Mouse (Mus musculus) urinary bladder, postnatal 14 days (tissue): ENCODE measurements around the gene Tpra1.

Experiments
- DNase-seq: peaks from one replicate; pipeline ENCODE4 v3.0.0; 2021; ENCODE audit warnings: low spot score

The Tpra1 gene

GRCm38 (mm10) chr6:88901947-88902820 is at the start of gene Tpra1:
TSS of gene Tpra1 (plus strand) at chr6:88902251.
- peak; percentile 95 for DNase-seq

- DNase-seq, result no peak
Measured at GRCm38 (mm10) chr6:88854509-88854908, 47.5 kb upstream of the Tpra1 start.

GRCm38 (mm10) chr6:88855636-88856035 is 46.4 kb upstream of the Tpra1 start:
- peak; percentile 69 for DNase-seq

- no peak for DNase-seq
Measured at GRCm38 (mm10) chr6:88857249-88857648, 44.8 kb upstream of the Tpra1 start.

- no peak for DNase-seq
Measured at GRCm38 (mm10) chr6:88857830-88858229, 44.2 kb upstream of the Tpra1 start.

- no peak for DNase-seq
Measured at GRCm38 (mm10) chr6:88858341-88858740, 43.7 kb upstream of the Tpra1 start.

GRCm38 (mm10) chr6:88860914-88861313 is 41.1 kb upstream of the Tpra1 start:
- DNase-seq, result peak; percentile 55

- no peak for DNase-seq
Measured at GRCm38 (mm10) chr6:88865704-88866103, 36.3 kb upstream of the Tpra1 start.

GRCm38 (mm10) chr6:88869459-88869858 is 32.6 kb upstream of the Tpra1 start:
- DNase-seq, result peak; percentile 50

GRCm38 (mm10) chr6:88870594-88870993 is 31.5 kb upstream of the Tpra1 start:
- DNase-seq, result no peak

GRCm38 (mm10) chr6:88871546-88871945 is 30.5 kb upstream of the Tpra1 start:
- no peak for DNase-seq

GRCm38 (mm10) chr6:88872811-88873210 is 29.2 kb upstream of the Tpra1 start:
- no peak for DNase-seq

GRCm38 (mm10) chr6:88873965-88874867 is 27.8 kb upstream of the Tpra1 start:
- no peak for DNase-seq

GRCm38 (mm10) chr6:88874868-88875508 is 27.1 kb upstream of the Tpra1 start, which contains the start of gene Podxl2:
TSS of gene Podxl2 (minus strand) at chr6:88875044.
- DNase-seq, result peak; percentile 69

- DNase-seq, result no peak
Measured at GRCm38 (mm10) chr6:88879471-88879870, 22.6 kb upstream of the Tpra1 start.

- DNase-seq, result no peak
Measured at GRCm38 (mm10) chr6:88881334-88881733, 20.7 kb upstream of the Tpra1 start.

GRCm38 (mm10) chr6:88884195-88884594 is 17.9 kb upstream of the Tpra1 start:
- no peak for DNase-seq

- no peak for DNase-seq
Measured at GRCm38 (mm10) chr6:88884690-88885089, 17.4 kb upstream of the Tpra1 start.

GRCm38 (mm10) chr6:88885644-88886416 is 16.2 kb upstream of the Tpra1 start:
- no peak for DNase-seq

- no peak for DNase-seq
Measured at GRCm38 (mm10) chr6:88886417-88886967, 15.6 kb upstream of the Tpra1 start.

- DNase-seq, result no peak
Measured at GRCm38 (mm10) chr6:88889410-88890042, 12.5 kb upstream of the Tpra1 start.
